Mouse (Mus musculus): Measurements from ENCODE around the gene Gm20605. TPM values are rescaled to one million over a fixed set of nuclear protein-coding genes. Genes with fewer than 3 reads are reported as not detected.

Gene Gm20605
- polyA plus RNA-seq, 1 experiment, result 14.8 TPM

- no peak for DNase-seq (ENCODE audit: low read depth)
- no peak for TF ChIP-seq CTCF (IDR thresholded peaks at IDR 0.05; ENCODE audit: borderline replicate concordance, extremely low read depth, insufficient read depth, insufficient read length)
- no peak for TF ChIP-seq POLR2A (IDR thresholded peaks at IDR 0.05; ENCODE audit: borderline replicate concordance, extremely low read depth, insufficient read depth, insufficient read length, poor library complexity, severe bottlenecking)
Measured at GRCm38 (mm10) chr5:137660064-137660688, 31.2 kb downstream of the Gm20605 start.

GRCm38 (mm10) chr5:137663057-137663456 lies 34.1 kb downstream of the Gm20605 start:
- no peak for DNase-seq (ENCODE audit: low read depth)
- TF ChIP-seq POLR2A (IDR thresholded peaks at IDR 0.05; ENCODE audit: borderline replicate concordance, extremely low read depth, insufficient read depth, insufficient read length, poor library complexity, severe bottlenecking) (no peak), CTCF (IDR thresholded peaks at IDR 0.05; ENCODE audit: borderline replicate concordance, extremely low read depth, insufficient read depth, insufficient read length) (no peak)

- TF ChIP-seq CTCF (IDR thresholded peaks at IDR 0.05; ENCODE audit: borderline replicate concordance, extremely low read depth, insufficient read depth, insufficient read length), result no peak
- no peak for TF ChIP-seq POLR2A (IDR thresholded peaks at IDR 0.05; ENCODE audit: borderline replicate concordance, extremely low read depth, insufficient read depth, insufficient read length, poor library complexity, severe bottlenecking)
- peak; percentile 53 for DNase-seq (ENCODE audit: low read depth)
Measured at GRCm38 (mm10) chr5:137668971-137669370, 40.0 kb downstream of the Gm20605 start.

- DNase-seq (ENCODE audit: low read depth), result no peak
- TF ChIP-seq CTCF (IDR thresholded peaks at IDR 0.05; ENCODE audit: borderline replicate concordance, extremely low read depth, insufficient read depth, insufficient read length), result peak; percentile 25; the same call in 1 of the 2 replicates
- TF ChIP-seq POLR2A (IDR thresholded peaks at IDR 0.05; ENCODE audit: borderline replicate concordance, extremely low read depth, insufficient read depth, insufficient read length, poor library complexity, severe bottlenecking), result no peak
Measured at GRCm38 (mm10) chr5:137670240-137670639, 41.3 kb downstream of the Gm20605 start.

GRCm38 (mm10) chr5:137671443-137672240 lies 42.7 kb downstream of the Gm20605 start:
- DNase-seq (ENCODE audit: low read depth), result no peak
- TF ChIP-seq CTCF (IDR thresholded peaks at IDR 0.05; ENCODE audit: borderline replicate concordance, extremely low read depth, insufficient read depth, insufficient read length), result no peak
- no peak for TF ChIP-seq POLR2A (IDR thresholded peaks at IDR 0.05; ENCODE audit: borderline replicate concordance, extremely low read depth, insufficient read depth, insufficient read length, poor library complexity, severe bottlenecking)

GRCm38 (mm10) chr5:137672361-137672760 lies 43.4 kb downstream of the Gm20605 start:
- no peak for DNase-seq (ENCODE audit: low read depth)
- TF ChIP-seq POLR2A (IDR thresholded peaks at IDR 0.05; ENCODE audit: borderline replicate concordance, extremely low read depth, insufficient read depth, insufficient read length, poor library complexity, severe bottlenecking) (no peak), CTCF (IDR thresholded peaks at IDR 0.05; ENCODE audit: borderline replicate concordance, extremely low read depth, insufficient read depth, insufficient read length) (no peak)

GRCm38 (mm10) chr5:137673015-137673414 lies 44.0 kb downstream of the Gm20605 start:
- TF ChIP-seq POLR2A (IDR thresholded peaks at IDR 0.05; ENCODE audit: borderline replicate concordance, extremely low read depth, insufficient read depth, insufficient read length, poor library complexity, severe bottlenecking), result no peak
- no peak for TF ChIP-seq CTCF (IDR thresholded peaks at IDR 0.05; ENCODE audit: borderline replicate concordance, extremely low read depth, insufficient read depth, insufficient read length)
- no peak for DNase-seq (ENCODE audit: low read depth)

GRCm38 (mm10) chr5:137674786-137675185 lies 45.8 kb downstream of the Gm20605 start:
- DNase-seq (ENCODE audit: low read depth), result no peak
- TF ChIP-seq POLR2A (IDR thresholded peaks at IDR 0.05; ENCODE audit: borderline replicate concordance, extremely low read depth, insufficient read depth, insufficient read length, poor library complexity, severe bottlenecking) (no peak), CTCF (IDR thresholded peaks at IDR 0.05; ENCODE audit: borderline replicate concordance, extremely low read depth, insufficient read depth, insufficient read length) (no peak)

GRCm38 (mm10) chr5:137677859-137678258 lies 48.9 kb downstream of the Gm20605 start:
- DNase-seq (ENCODE audit: low read depth), result no peak

GRCm38 (mm10) chr5:137678736-137679135 lies 49.8 kb downstream of the Gm20605 start:
- DNase-seq (ENCODE audit: low read depth), result no peak
- TF ChIP-seq POLR2A (IDR thresholded peaks at IDR 0.05; ENCODE audit: borderline replicate concordance, extremely low read depth, insufficient read depth, insufficient read length, poor library complexity, severe bottlenecking), result no peak
- no peak for TF ChIP-seq CTCF (IDR thresholded peaks at IDR 0.05; ENCODE audit: borderline replicate concordance, extremely low read depth, insufficient read depth, insufficient read length)

More at GRCm38 (mm10) chr5:137677859-137678258, 48.9 kb downstream of the Gm20605 start:
- TF ChIP-seq POLR2A (IDR thresholded peaks at IDR 0.05; ENCODE audit: borderline replicate concordance, extremely low read depth, insufficient read depth, insufficient read length, poor library complexity, severe bottlenecking), result no peak

- no peak for DNase-seq (ENCODE audit: low read depth)
- TF ChIP-seq POLR2A (IDR thresholded peaks at IDR 0.05; ENCODE audit: borderline replicate concordance, extremely low read depth, insufficient read depth, insufficient read length, poor library complexity, severe bottlenecking) (no peak), CTCF (IDR thresholded peaks at IDR 0.05; ENCODE audit: borderline replicate concordance, extremely low read depth, insufficient read depth, insufficient read length) (no peak)
Measured at GRCm38 (mm10) chr5:137679726-137680125, 50.8 kb downstream of the Gm20605 start.

- no peak for DNase-seq (ENCODE audit: low read depth)
- no peak for TF ChIP-seq CTCF (IDR thresholded peaks at IDR 0.05; ENCODE audit: borderline replicate concordance, extremely low read depth, insufficient read depth, insufficient read length)
- no peak for TF ChIP-seq POLR2A (IDR thresholded peaks at IDR 0.05; ENCODE audit: borderline replicate concordance, extremely low read depth, insufficient read depth, insufficient read length, poor library complexity, severe bottlenecking)
Measured at GRCm38 (mm10) chr5:137682526-137682925, 53.6 kb downstream of the Gm20605 start.
